Mouse (Mus musculus): ENCODE results near the gene Stat5b.

DNA sequence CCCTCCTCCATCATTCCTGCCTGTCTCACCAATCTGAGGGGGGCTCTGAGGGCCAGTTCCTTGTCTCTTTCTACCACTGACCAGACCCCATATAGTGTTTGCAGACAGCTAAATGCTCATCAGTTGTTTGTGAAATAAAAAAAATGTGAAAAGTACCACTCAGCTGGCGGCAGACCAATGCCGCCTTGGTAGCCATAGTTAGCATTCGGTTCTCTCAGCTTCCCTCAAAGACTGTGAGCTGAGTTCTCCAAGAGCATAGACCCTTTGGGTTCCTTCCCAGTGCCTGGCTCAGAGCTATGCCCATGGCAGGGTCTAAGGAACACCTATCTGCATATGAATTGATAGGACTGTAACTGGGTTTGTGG, 95.8 kb downstream of the Stat5b start:
- TF ChIP-seq CTCF (IDR thresholded peaks at IDR 0.05; ENCODE audit: insufficient read depth, low read length) = no peak
- no peak for TF ChIP-seq POLR2A (IDR thresholded peaks at IDR 0.05; ENCODE audit: borderline replicate concordance, extremely low read depth, low read depth, low read length)

Measured in lung, adult 2 months (tissue).